Mouse (Mus musculus): ENCODE data around the gene Hmgcs2.
A peak's percentile ranks its signal among the peaks of the same experiment; 100 is the strongest.

Hmgcs2 gene

GRCm38 (mm10) chr3:98279682-98280081, 553 bp upstream of the Hmgcs2 start:
- DNase-seq (ENCODE audit: low spot score in 2 of 2) = peak in 1 of 2 experiments; percentile 47

DNA sequence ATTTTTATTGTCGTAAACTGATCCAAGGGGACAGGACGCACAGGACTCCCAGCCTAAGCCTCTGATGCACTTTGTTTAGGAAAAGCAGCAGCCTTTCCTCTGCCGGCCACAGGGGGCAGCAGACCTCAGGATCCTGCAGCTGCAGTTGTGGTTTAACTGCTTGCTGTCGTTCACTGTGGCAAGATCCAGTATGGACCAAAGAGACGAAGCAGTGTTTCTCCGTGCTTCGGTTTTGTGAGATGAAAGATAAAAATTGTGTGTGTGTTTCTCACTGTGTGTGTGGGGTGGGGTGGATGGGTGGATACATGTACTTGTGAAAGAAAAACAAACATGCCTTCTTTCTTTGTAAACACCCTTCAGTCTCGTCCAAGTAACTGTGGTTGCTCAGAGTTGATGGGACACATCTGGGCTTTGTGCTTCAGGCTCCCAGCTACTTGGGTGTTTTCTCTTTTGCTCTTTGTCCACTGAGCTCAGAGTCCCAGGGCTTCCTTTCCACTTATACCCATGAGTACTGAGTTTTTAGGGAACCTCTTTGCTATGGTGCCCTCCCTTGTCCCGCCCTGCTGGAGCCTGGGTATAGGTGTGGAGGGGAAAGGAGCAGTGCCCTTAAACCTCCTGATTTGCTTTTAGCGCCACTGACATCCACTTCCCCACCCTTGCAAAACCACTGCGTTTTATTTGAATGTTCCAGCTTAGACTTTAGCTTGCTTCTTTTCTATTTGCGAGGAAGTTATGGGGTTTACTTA, 871 bp downstream of the Hmgcs2 start:
- DNase-seq (ENCODE audit: low spot score in 2 of 2) = peak; percentile 61 to 65

- no peak for DNase-seq (ENCODE audit: low spot score in 2 of 2)
Observed at GRCm38 (mm10) chr3:98282422-98282821, 2.2 kb downstream of the Hmgcs2 start.

DNA sequence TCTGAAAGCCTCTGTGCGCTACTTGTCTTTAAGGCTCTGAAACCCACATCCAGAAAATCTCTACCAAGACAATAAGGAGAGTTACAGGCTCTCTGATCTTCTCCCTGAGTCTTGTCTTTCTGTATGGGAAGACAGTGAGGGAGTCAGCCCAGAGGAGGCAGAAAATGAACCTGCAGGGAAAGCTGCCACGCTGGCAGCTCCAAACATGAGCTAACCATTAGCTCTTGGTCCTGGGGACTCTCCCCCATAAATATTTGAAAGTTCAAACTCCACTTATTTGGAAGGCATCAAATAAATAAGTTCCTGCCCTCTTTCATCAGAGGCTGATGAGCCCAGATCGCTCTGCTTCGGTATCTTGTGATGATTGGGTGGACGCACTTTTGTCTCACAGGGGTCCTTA, 3.0 kb downstream of the Hmgcs2 start:
- no peak for DNase-seq (ENCODE audit: low spot score in 2 of 2)

DNA sequence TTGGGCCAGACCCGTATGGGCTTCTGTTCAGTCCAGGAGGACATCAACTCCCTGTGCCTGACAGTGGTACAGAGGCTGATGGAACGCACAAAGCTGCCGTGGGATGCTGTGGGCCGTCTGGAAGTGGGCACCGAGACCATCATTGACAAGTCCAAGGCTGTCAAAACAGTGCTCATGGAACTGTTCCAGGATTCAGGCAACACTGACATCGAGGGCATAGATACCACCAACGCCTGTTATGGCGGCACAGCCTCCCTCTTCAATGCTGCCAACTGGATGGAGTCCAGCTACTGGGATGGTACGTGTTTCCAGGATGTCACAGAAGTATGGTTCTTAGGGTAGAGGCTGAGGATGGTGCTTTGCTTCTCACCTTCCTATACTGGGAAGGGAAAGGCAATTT, 10.8 kb downstream of the Hmgcs2 start:
- DNase-seq (ENCODE audit: low spot score in 2 of 2) = no peak

DNA sequence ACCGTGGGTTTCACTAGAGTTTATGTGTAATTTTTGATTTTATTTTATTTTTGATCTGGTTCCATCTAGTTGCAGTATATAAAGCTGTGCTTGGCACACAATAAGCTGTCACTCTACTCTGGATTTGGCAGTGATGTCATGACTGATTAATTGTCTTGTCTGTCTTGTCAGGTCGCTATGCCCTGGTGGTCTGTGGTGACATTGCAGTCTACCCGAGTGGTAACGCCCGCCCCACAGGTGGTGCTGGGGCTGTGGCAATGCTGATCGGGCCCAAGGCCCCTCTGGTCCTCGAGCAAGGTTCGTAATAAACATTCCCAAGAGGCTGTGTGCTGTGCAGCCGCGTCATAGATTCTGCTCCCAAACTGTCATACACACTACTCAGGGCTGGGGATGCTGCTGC, 15.7 kb downstream of the Hmgcs2 start:
- DNase-seq (ENCODE audit: low spot score in 2 of 2) = no peak

GRCm38 (mm10) chr3:98299391-98300100, 19.3 kb downstream of the Hmgcs2 start:
- no peak for DNase-seq (ENCODE audit: low spot score in 2 of 2)

GRCm38 (mm10) chr3:98300266-98300665, 20.0 kb downstream of the Hmgcs2 start:
- no peak for DNase-seq (ENCODE audit: low spot score in 2 of 2)

DNA sequence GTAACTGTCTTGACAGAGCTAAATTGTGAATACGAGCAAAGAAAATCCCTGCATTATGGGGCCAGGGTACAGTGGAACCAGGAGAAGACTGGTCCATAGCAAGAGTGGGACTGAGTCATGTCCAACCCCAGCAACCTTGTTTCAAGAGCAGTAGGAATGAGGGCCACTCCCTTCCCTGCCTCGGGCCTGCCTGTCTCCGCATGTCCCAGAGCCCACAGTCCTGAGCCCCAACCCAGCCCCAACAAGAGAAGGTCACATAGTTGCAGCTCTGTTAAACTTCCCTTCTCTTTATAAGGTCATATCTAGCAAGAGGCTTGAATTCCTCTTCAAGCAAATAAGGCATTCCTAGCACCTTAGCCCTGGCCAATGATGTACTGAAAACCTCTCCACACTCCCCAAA, 21.5 kb downstream of the Hmgcs2 start:
- DNase-seq (ENCODE audit: low spot score in 2 of 2) = peak; percentile 20 to 55

DNA sequence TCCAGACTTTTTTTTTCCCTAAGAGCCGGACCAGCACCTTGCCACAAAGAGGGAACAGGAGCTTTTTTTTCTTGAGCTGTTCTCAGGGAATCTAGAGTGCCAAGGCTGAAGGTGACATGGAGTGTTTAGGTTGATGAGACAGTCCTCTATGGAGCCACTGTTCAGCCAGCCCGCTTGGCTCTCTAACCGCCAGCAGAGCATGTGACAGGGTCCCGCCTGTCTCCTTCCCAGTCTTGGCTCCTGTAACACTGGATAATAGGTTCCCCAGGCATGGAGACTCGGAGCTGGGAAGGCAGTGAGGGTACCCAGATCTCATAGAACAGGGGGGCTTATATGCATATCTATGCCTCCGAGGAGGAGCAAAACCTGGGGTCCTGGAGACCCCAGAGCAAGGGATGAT, 28.4 kb downstream of the Hmgcs2 start:
- no peak for DNase-seq (ENCODE audit: low spot score in 2 of 2)

DNA sequence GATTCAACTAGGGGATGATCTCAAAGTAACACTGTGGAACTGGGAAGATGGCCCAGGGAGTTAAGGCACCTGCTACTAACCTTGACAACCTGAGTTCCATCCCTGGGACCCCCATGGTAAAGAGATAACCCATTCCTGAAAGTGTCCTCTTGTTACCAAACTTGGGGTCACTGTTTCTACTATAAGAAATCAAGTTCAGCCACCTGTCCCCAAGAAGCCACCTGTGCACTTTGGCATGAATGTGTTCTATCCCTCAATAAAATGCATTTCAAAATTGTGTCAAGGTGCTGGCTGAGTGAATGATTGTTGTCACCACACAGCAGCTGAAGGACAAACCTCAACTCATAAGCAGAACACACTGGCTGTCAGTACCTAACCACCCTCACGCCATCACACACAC, 30.2 kb downstream of the Hmgcs2 start:
- DNase-seq (ENCODE audit: low spot score in 2 of 2) = no peak

- peak; percentile 18 to 51 for DNase-seq (ENCODE audit: low spot score in 2 of 2)
Observed at GRCm38 (mm10) chr3:98312867-98313266, 32.6 kb downstream of the Hmgcs2 start.

- no peak for DNase-seq (ENCODE audit: low spot score in 2 of 2)
Observed at GRCm38 (mm10) chr3:98313294-98314155, 33.3 kb downstream of the Hmgcs2 start.

GRCm38 (mm10) chr3:98315181-98315580, 34.9 kb downstream of the Hmgcs2 start:
- no peak for DNase-seq (ENCODE audit: low spot score in 2 of 2)

DNA sequence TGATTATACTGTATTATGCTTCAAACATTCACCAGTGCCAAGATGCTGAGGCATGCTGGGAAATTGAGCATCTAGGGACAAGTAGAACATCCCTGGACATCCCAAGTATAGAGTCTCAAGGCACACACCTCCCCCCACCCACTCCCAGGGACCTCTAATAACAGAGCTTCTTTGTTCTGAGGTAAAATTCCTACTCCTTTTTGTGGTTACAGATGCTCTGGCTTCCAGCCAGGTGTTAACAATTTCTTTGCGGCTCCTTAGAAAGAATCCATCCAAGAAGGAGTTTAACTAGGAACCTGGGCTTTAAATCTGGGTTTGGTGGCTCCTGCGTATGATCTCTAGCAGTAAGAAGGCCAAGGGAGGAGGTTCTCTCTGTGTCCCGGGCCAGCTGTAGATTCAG, 36.9 kb downstream of the Hmgcs2 start:
- no peak for DNase-seq (ENCODE audit: low spot score in 2 of 2)

GRCm38 (mm10) chr3:98319190-98319589, 39.0 kb downstream of the Hmgcs2 start:
- DNase-seq (ENCODE audit: low spot score in 2 of 2) = no peak

- DNase-seq (ENCODE audit: low spot score in 2 of 2) = no peak
Observed at GRCm38 (mm10) chr3:98322209-98322608, 42.0 kb downstream of the Hmgcs2 start.

DNA sequence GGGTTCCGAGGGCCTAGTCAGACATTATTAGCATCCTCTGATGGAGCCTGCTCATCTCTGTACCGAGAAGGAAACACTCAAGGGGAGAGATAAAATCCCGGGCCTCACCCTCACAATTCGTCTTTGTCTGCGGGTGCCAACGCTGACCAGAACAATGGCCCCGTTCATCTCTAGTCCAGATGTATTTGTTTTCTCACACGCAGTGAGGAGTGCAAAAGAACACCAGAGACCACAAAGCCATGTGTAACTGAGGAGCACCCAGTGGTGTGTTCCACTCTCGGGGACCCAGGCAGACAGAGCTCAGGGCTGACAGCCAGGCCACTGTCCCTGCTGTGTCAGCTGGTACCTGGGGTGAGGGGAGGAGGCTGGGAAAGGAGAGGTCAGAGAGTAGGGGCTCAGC, 44.0 kb downstream of the Hmgcs2 start:
- no peak for DNase-seq (ENCODE audit: low spot score in 2 of 2)

DNA sequence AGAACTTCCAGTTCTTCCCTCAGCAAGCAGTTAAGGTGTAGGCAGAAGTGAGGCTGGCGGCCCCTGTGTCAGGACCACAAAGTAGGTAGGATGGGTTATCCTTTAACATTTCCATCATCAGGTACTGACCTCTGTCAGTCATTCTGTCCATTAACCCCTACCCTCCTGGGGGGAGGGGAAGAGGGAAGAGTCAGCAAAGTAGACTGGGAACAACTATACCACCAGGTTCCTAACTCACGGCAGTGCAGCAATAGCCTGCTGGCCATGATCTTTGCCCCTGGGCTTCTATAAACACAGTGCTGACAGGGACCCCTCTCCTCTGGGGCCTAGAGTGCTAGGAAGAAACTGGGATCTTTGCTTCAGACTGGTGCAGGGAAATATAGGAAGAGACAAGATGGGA, 53.8 kb downstream of the Hmgcs2 start:
- DNase-seq (ENCODE audit: low spot score in 2 of 2) = no peak

GRCm38 (mm10) chr3:98335331-98335730, 55.1 kb downstream of the Hmgcs2 start:
- no peak for DNase-seq (ENCODE audit: low spot score in 2 of 2)

GRCm38 (mm10) chr3:98335886-98336285, 55.7 kb downstream of the Hmgcs2 start:
- no peak for DNase-seq (ENCODE audit: low spot score in 2 of 2)
